Mouse (Mus musculus): ENCODE data around the gene Mcm5.

The Mcm5 gene

GRCm38 (mm10) chr8:75109236-75109967, at the start of gene Mcm5:
TSS of gene Mcm5 (plus strand) at chr8:75109569.
- DNase-seq (ENCODE audit: low read depth, low spot score): peak; percentile 100

- DNase-seq (ENCODE audit: low read depth, low spot score): no peak
These were observed 49.3 kb upstream of the Mcm5 start for GRCm38 (mm10) chr8:75060022-75060421.

GRCm38 (mm10) chr8:75060815-75061214, 48.6 kb upstream of the Mcm5 start:
- DNase-seq (ENCODE audit: low read depth, low spot score): no peak

- no peak for DNase-seq (ENCODE audit: low read depth, low spot score)
These were observed 46.1 kb upstream of the Mcm5 start for GRCm38 (mm10) chr8:75063290-75063689.

- DNase-seq (ENCODE audit: low read depth, low spot score): no peak
These were observed 44.6 kb upstream of the Mcm5 start for GRCm38 (mm10) chr8:75064790-75065189.

- DNase-seq (ENCODE audit: low read depth, low spot score): no peak
These were observed 42.1 kb upstream of the Mcm5 start for GRCm38 (mm10) chr8:75067287-75067686.

DNA sequence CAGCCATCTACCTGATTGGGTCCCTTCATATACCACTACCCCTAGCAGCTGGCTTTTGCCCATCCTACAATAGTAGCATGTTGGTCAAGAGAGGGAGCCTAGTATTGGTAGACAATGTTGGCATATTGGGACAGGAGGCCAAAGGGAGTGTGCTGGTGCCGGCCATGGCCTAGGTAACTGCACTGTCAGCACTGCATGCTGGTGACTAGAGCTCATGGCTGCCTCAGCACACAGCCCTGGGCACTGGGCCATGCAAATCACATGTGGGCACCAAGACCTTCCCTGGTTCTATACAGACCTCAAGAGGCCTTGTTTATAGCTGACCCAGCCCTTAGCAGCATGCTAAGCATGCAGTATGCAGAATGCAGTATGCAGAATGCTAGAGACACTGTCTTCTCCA, 39.1 kb upstream of the Mcm5 start:
- no peak for DNase-seq (ENCODE audit: low read depth, low spot score)

DNA sequence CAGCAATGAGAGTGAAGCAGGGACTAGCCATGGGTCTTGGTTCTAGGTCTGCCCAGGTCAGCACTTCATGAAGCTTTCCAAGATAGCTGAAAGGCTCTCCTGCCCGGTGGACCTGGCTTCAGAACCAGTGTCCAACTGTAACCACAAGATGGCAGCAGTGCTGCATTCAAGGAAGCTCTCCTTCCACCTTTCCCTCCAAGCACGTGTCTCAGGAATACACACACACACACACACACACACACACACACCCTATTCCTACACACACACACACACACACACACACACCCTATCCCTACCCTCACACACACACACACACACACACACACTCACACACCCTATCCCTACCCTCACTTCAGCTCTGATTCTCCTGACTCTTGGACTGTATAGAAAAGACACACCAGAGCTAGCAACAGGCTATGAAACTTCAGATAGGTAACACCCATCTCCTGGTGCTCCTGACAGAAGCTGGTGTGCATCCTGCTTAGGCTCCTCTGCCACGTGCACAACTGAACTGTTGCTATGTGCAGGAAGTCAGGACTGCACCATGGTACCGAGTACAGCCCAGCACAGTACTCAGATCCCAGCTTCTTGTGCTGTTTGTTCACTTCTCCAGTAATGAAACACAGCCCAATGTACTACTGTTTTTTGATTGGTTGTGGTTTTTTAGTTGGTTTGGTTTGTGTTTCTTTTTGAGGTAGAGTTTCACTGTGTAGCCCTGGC, 37.6 kb upstream of the Mcm5 start:
- DNase-seq (ENCODE audit: low read depth, low spot score): peak; percentile 87

- DNase-seq (ENCODE audit: low read depth, low spot score): no peak
These were observed 34.5 kb upstream of the Mcm5 start for GRCm38 (mm10) chr8:75074876-75075275.

- no peak for DNase-seq (ENCODE audit: low read depth, low spot score)
These were observed 31.2 kb upstream of the Mcm5 start for GRCm38 (mm10) chr8:75078215-75078614.

DNA sequence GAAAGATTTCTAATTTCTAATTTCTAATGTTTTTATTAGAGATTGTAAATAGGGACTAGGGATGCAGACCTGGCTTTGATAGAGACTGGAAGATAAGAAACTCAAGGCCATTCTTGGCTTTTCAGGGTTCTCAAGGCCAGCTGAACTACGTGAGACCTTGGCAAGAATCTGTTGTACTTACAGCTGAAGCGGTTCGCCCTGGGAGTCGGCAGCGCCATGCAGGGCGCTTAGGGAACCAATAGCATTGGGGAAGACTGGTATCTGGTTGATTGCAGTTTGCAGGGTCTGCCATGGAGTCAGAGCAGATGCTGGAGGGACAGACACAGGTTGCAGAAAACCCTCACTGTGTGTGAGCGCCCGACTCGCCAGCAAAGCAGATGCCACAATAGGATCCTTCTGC, 30.5 kb upstream of the Mcm5 start:
- no peak for DNase-seq (ENCODE audit: low read depth, low spot score)

GRCm38 (mm10) chr8:75081364-75082040, 27.9 kb upstream of the Mcm5 start:
- DNase-seq (ENCODE audit: low read depth, low spot score): no peak

DNA sequence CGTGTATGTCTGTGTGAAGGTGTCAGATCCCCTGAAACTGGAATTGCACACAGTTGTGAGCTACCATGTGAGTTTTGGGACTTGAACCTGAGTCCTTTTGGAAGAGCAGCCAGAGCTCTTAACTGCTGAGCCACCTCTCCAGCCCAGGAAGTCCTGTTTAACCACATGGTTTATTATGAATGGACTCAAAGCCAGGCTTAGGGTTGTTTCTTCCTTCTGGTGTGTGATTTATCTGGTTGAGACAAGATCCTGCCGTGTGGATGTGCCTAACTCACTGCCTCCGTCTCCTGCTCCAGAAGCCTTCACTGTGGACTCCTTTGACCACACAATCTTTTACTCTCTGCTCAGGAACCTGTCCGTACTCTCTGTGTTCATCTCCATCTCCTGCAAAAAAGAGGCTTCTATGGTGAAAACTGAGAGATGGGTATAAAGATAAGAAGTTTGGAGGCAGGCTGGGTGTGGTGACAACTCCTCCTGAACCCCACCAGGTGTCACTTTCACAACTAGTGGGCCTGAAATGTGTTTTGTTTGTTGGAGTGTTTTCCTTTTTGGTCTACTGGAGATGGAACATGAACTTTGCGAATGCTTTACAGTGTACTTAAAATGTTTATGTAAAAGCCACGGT, 27.1 kb upstream of the Mcm5 start:
- no peak for DNase-seq (ENCODE audit: low read depth, low spot score)

DNA sequence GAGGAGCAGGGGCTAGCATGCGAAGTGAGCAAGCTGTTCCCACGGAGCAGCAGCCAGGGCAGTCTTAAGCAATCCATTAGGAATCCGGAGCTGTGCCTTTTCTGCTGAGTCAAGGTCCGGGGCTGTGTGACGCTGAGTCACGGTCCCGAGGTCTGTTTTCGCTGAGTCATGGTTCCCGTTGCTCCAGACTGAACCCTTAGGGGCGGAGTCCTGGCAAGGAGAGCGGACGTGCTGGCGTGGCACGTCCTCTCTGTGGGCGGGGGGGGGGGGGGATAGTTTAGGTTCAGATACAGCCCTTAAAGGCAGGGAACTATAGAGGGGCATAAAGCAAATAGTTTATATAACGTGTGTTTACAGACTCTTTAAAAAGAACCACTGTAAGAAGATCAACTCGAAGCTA, 25.5 kb upstream of the Mcm5 start:
- peak; percentile 99 for DNase-seq (ENCODE audit: low read depth, low spot score)

DNA sequence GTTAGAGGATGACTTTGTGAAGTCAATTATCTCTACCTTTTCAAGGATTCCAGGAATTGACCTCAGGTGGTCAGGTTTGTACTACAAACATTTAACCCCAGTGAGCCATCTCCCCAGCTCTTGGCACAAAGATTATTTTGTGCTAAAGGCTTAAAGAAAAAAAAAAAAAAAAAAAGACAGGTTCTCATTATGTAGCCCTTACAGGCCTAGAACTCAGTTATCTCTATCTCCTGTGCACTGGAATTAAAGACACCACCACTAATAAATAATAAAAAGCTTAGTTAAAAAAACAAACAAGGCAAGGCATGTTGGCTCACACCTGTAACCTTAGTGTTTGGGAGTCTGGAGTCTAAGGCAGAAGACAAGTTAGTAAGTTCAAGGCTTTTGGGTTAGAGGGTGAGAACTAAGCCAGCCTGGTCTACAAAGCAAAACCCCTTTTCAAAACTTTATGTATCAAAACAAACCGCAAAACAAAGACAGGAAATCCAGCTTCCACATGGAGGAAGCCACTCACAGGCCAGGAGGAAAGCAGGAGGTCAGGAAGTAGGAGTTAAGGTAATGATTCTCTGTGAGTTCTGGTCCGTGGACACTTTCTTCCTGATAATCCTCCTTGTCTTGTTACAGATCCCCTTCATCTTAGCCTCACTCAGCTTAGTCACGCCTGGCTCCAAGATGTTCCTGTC, 24.8 kb upstream of the Mcm5 start:
- no peak for DNase-seq (ENCODE audit: low read depth, low spot score)

DNA sequence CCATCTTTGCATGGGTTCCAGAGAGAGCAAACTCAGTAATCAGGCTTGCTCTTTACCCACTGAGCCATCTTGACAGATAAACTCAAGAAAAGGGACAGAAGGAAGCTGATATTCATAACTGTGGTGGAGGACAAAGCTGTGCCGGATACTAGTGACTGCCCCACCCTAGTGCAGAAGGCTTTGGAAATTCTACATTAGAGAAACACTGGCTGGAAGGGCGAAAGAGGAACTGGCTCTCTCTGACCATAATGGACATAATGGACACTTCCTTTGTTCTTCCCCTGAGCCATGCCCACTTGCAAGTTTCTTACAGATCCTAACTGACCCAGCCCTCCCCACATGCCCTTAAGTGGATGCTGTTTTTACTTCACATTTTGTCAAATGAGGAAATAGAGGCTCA, 23.4 kb upstream of the Mcm5 start:
- no peak for DNase-seq (ENCODE audit: low read depth, low spot score)

DNA sequence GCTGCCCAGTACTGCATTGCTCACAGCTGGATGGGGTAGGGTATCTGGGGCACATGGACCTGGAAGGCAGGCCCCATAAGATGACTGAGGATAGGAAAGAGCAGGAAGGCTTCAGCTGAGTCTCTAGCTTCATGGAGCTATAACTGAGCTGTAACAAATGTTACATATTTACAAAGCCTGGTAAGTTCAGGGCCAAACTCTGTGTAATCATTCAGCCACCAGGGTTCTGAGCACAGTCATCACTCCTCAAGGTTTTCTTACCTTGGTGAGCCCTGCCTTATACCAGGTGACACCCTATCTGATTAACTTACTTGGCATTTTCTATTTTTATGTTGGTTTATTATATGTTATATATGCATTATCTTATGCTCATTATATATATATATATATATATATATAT, 22.2 kb upstream of the Mcm5 start:
- DNase-seq (ENCODE audit: low read depth, low spot score): no peak

DNA sequence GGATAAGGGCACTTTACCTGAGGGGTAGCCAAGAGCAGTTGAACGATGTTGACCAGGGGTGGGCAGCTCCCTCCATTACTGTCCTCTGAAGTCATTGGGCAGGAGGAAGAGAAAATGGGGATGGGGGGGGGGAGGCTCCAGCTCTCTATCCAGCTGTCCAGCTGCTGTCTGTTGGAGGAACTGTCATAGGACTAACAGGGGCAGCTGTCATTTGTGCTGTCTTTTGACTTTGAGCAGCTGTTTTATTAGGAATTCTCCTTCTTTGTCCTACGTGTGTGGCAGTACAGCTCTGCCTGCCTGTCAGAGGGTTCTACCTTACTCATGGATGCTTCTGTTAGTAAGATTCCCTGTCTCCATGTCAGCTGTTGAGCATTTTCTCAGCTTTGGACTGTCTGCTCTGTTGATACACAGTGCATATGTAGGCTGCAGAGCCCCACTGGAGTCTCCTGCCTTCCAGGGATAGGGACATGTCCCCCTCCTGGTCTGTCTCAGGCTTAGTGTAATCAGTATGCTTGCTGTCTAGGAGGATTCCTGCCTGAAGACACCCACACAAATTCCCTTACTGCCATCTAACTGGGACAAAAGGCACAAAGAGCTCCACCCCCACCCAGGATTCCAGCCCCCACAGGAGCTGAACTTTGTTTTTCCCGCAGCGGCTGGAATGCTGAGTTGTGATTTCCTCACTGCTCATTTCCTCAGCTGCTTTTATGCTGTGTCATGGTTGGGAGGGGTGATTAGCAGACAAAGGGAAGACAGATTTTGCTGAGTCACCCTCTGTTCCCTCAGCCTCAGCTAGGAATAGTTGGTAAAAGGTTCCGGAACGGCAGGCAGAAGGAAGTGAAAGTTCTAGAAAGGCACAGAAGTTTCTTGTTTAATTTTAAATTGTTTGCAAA, 20.1 kb upstream of the Mcm5 start:
- DNase-seq (ENCODE audit: low read depth, low spot score): peak; percentile 95

GRCm38 (mm10) chr8:75090781-75091365, 18.5 kb upstream of the Mcm5 start:
- no peak for DNase-seq (ENCODE audit: low read depth, low spot score)

Measured in ZHBTc4 (cell line).